Mouse (Mus musculus): ENCODE results near the gene Ptcd2.

GRCm38 (mm10) chr13:99353490-99353851, 9.0 kb upstream of the Ptcd2 start:
- no peak for TF ChIP-seq CTCF (IDR thresholded peaks at IDR 0.05; ENCODE audit: low read depth, low read length)
- TF ChIP-seq TAL1 (conservative IDR thresholded peaks at IDR 0.05; ENCODE audit: low read depth, low read length) = no peak
- TF ChIP-seq GATA1 (IDR thresholded peaks at IDR 0.05; ENCODE audit: borderline replicate concordance, low read length) = no peak

All from G1E (cell line).